Mouse (Mus musculus): ENCODE measurements around the gene Ing2.

Ing2 gene

GRCm38 (mm10) chr8:47674777-47675710, at the start of gene Ing2:
TSS of gene Ing2 (minus strand) at chr8:47675556.
- DNase-seq (ENCODE audit: low read depth, low spot score) = peak; percentile 100

DNA sequence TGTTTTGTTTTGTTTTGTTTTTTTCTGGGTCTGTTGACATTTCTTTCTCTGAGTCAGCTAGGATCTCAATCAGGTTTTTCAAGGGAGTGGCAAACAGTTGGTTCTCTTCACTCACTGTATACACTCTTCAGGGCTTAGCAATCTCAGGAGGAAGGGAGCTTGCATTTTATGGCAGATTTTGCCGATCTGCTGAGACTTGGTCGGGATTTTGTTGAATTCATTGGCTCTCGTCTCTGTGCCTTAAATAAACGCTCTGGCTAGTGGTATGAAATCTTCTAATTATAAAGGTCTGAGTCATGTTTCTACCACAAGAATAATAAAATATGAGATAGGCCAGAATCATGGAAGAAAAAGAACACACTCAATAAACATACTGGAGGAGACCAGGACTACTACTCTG, 46.3 kb upstream of the Ing2 start:
- no peak for DNase-seq (ENCODE audit: low read depth, low spot score)

- peak; percentile 50 for DNase-seq (ENCODE audit: low read depth, low spot score)
These were observed 43.3 kb upstream of the Ing2 start for GRCm38 (mm10) chr8:47718641-47719040.

- peak; percentile 98 for DNase-seq (ENCODE audit: low read depth, low spot score)
These were observed 38.7 kb upstream of the Ing2 start, which contains the start of gene Cdkn2aip for GRCm38 (mm10) chr8:47713761-47714745. TSS of gene Cdkn2aip (minus strand) at chr8:47713932.

DNA sequence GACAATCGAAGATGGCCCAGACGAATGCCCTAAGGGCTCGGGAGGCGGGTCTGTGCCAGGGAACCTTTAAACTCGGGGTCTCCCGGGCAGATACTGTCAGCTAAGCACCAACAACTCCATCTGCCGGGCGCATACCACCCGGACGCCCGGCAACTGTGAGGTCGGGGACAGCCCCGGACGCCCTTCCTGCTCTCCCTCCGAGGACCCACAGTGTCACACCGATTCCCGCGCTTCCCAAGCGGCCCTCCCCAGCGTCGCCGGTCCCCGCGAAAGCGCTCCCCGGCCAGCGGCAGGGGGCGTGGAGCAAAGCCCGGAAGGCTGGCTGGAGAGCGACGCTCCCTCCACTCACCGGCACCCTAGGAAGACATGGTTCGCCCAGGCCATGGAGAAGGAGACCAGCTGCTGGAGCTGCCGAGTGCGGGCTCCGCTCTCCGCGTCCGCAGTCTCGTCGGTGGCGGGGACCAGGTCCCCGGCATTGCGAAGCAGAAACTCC, 37.9 kb upstream of the Ing2 start:
- peak; percentile 75 for DNase-seq (ENCODE audit: low read depth, low spot score)

- no peak for DNase-seq (ENCODE audit: low read depth, low spot score)
These were observed 32.8 kb upstream of the Ing2 start for GRCm38 (mm10) chr8:47708106-47708505.

- no peak for DNase-seq (ENCODE audit: low read depth, low spot score)
These were observed 31.4 kb upstream of the Ing2 start for GRCm38 (mm10) chr8:47706746-47707145.

DNA sequence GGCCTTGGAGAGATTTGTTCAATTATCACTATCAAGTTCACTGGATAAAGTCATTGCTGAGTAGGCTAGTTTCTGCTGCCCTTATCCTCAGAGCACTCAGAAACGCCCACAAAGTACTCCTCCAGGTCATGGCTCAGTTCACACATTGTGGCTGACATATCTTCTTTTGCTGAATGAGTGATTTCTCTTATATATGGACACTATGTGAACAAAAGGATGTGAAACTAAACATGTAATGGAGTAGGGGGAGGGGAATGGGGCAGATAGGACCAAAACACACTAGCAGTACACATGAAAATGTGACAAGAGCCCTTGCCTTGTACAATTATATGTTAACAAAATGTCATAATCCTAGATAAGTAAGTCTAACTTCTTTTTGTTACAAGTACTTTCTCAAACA, 27.0 kb upstream of the Ing2 start:
- no peak for DNase-seq (ENCODE audit: low read depth, low spot score)

- DNase-seq (ENCODE audit: low read depth, low spot score) = no peak
These were observed 22.3 kb upstream of the Ing2 start for GRCm38 (mm10) chr8:47697696-47698095.

DNA sequence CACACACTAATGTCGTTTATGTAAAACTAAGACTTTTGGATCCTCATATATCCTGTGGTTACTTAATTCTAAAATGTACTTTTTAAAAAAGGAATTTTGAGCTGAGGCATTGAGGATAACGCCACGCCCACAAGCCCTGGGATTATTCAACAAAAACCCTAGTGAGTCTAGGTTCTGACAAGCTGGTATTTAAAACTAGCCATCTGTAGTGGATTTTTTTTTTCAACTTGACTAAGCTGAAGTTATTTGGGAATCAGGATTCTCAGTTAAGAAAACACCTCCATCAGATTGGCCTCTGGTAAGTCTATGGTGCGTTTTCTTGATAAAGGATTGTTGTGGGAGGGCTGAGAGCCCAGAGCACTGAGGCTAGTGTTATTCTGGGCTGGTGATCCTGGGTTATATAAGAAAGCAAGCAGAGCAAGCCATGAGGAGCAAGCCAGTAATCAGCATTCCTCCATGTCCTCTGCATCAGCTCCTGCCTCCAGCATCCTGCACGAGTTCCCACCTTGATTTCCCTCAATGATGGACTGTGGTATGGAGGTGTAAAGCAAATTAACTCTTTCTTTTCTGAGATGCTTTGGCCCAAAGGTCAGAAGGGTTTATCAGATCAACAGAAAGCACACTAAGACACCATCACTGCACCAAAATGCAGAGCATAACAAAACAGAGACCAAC, 20.2 kb upstream of the Ing2 start:
- DNase-seq (ENCODE audit: low read depth, low spot score) = no peak

DNA sequence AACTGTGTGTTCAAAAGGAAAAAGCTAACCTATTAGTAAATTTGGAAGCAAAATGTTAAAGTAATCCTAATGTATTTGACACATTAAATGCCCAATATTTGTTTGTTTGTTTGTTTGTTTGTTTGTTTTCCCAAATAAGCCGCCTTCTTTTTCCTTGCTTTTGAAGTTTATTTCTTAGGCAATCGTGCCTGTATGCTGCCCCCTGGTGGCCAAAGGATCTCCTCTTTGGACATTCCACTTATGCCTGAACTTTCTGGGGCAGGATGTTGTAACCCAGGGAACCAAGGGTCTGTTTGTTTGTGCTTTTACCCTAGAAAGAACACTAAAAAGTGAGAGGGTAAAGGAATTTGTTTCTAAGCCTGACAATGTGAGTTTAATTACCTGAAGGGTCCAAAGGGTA, 17.8 kb upstream of the Ing2 start:
- DNase-seq (ENCODE audit: low read depth, low spot score) = peak; percentile 80

- DNase-seq (ENCODE audit: low read depth, low spot score) = peak; percentile 58
These were observed 16.5 kb upstream of the Ing2 start for GRCm38 (mm10) chr8:47691831-47692230.

DNA sequence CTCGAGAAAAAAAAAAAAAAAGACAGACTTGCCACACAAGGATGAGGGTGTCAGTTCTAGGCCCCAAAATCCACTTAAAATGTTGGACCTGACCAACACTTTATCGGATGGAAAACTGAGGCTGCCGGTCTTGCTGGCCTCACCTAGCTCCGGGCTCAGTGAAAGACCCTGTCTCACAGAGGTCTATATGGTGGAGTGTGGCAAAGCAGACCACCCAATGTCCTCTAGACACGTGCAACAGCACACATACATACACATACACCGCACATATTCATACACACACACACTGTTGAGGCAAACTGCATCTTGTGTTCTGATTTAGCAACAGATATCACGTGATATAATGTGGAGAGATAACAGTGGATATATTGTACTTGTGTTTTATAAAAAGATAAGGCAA, 15.9 kb upstream of the Ing2 start:
- no peak for DNase-seq (ENCODE audit: low read depth, low spot score)

DNA sequence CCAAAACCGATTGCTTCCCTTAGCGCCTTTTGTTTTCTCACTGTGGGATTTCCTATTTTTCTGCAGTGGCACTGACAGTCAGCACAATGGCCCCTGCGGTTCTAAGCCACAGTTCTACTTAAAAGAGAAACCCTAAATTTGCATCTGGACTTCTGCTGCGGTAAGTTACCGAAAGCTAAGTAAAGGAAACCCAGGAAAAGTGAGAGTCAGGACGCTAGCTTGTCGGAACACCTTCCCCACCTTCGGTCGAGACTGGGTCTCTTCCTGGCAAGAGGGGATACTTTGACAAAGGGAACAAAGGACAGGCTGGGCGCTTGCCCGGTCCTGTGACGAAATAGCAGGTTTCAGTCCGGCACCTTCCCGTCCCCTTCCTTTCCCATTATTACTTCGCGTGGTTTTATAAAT, 15.3 kb upstream of the Ing2 start:
- DNase-seq (ENCODE audit: low read depth, low spot score) = peak; percentile 26

GRCm38 (mm10) chr8:47689704-47690326, 14.5 kb upstream of the Ing2 start:
- peak; percentile 76 for DNase-seq (ENCODE audit: low read depth, low spot score)

GRCm38 (mm10) chr8:47684441-47684840, 9.1 kb upstream of the Ing2 start:
- DNase-seq (ENCODE audit: low read depth, low spot score) = no peak

GRCm38 (mm10) chr8:47683994-47684393, 8.6 kb upstream of the Ing2 start:
- no peak for DNase-seq (ENCODE audit: low read depth, low spot score)

- DNase-seq (ENCODE audit: low read depth, low spot score) = no peak
These were observed 5.0 kb upstream of the Ing2 start for GRCm38 (mm10) chr8:47680306-47680705.

DNA sequence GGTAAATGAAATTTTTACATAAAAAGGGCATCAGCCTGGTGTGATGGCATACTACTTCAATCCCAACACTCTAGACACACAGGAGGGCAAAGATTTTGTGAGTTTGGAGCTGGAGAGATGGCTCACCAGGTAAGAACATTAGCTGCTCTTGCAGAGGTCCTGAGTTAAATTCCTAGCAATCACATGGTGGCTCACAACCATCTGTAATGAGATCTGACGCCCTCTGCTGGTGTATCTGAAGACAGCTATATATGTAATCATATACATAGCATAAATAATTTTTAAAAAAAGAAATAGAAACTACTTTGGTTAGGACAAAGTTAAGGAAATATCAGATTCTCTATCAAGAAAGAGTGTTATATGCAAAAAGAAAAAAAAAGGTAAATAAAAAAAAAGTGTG, 4.2 kb upstream of the Ing2 start:
- DNase-seq (ENCODE audit: low read depth, low spot score) = peak; percentile 30

DNA sequence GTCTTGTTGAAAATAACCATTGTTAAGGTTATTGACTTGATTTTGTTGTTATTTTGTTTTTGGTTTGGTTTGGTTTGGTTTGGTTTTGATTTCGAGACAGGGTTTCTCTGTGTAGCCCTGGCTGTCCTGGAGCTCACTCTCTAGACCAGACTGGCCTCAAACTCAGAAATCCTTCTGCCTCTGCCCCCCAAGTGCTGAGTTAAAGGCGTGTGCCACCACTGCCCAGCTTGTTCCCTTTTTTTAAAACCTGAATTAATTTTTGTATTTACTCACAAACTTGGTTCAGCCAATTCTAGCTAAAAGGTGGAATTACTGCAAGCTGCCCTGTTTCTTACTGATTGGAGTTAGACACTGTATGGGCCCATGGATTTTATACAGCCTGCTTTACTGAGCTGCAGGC, 1.3 kb upstream of the Ing2 start:
- no peak for DNase-seq (ENCODE audit: low read depth, low spot score)

DNA sequence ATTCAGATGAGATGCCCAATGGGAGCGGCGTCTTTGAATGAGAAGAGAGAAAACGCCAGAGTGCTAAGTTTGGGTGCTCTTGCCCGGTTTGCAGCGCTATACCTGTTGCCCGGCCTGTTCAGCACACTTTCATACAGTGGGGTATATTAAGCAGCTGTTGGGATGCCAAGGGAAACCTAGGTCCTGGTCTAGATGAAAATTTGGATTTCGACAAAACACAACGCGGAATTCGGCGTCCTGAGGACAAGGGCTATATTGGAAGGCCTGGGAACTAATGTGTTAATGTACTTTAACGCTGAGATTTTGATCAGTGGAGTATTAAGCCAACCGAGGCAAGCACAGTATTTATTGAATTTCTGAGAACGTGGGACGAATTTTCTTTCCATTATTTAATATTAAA, 868 bp upstream of the Ing2 start:
- no peak for DNase-seq (ENCODE audit: low read depth, low spot score)

All from ZHBTc4 (cell line).